Mouse (Mus musculus): Measurements from ENCODE around the gene Adamtsl1. TPM values are rescaled to one million over a fixed set of nuclear protein-coding genes. Genes with fewer than 3 reads are reported as not detected.

Gene Adamtsl1
- polyA plus RNA-seq, 1 experiment from 2014 or later, result 3.0 TPM

- WGBS, result 78% methylated on average over 6 of the region's 6 CpGs
- no peaks in the 10 kb centered on the region for H3K27me3 ChIP-seq (ENCODE audit: poor library complexity, severe bottlenecking)
- no peaks in the 10 kb centered on the region for H3K36me3 ChIP-seq (replicated peaks)
- no peak for DNase-seq (ENCODE audit: extremely low spot score, low spot score)
- peaks cover 9% of the 10 kb centered on the region; the same call in 1 of the 2 replicates for H3K9me3 ChIP-seq
- no peak overlapping the region for H3K4me3 ChIP-seq
- H3K4me1 ChIP-seq, result peaks cover 23% of the 10 kb centered on the region
- H3K27ac ChIP-seq, result no peak overlapping the region
These were observed 253.7 kb downstream of the Adamtsl1 start for GRCm38 (mm10) chr4:85767666-85768065.

GRCm38 (mm10) chr4:85768107-85768506, 254.1 kb downstream of the Adamtsl1 start:
- no peak for DNase-seq (ENCODE audit: extremely low spot score, low spot score)
- Histone ChIP-seq H3K36me3 (replicated peaks) (no peaks in the 10 kb centered on the region), H3K27me3 (ENCODE audit: poor library complexity, severe bottlenecking) (no peaks in the 10 kb centered on the region), H3K27ac (no peak overlapping the region), H3K4me1 (peaks cover 23% of the 10 kb centered on the region), H3K9me3 (peaks cover 9% of the 10 kb centered on the region; the same call in 1 of the 2 replicates), H3K4me3 (no peak overlapping the region)
- WGBS, result 52% methylated on average over 5 of the region's 5 CpGs

GRCm38 (mm10) chr4:85782511-85782910, 268.5 kb downstream of the Adamtsl1 start:
- DNase-seq (ENCODE audit: extremely low spot score, low spot score), result no peak
- Histone ChIP-seq H3K27me3 (ENCODE audit: poor library complexity, severe bottlenecking) (peaks cover 30% of the 10 kb centered on the region), H3K36me3 (replicated peaks) (no peaks in the 10 kb centered on the region), H3K4me3 (no peak overlapping the region), H3K27ac (no peak overlapping the region), H3K4me1 (peaks cover 33% of the 10 kb centered on the region), H3K9me3 (no peaks in the 10 kb centered on the region)
- 4% methylated on average over 5 of the region's 5 CpGs for WGBS

- Histone ChIP-seq H3K4me3 (no peak overlapping the region), H3K27ac (no peak overlapping the region), H3K36me3 (replicated peaks) (no peaks in the 10 kb centered on the region), H3K4me1 (peaks cover 33% of the 10 kb centered on the region), H3K27me3 (ENCODE audit: poor library complexity, severe bottlenecking) (peaks cover 29% of the 10 kb centered on the region), H3K9me3 (no peaks in the 10 kb centered on the region)
- 36% methylated on average over 6 of the region's 6 CpGs for WGBS
- no peak for DNase-seq (ENCODE audit: extremely low spot score, low spot score)
These were observed 269.9 kb downstream of the Adamtsl1 start for GRCm38 (mm10) chr4:85783768-85784379.

- Histone ChIP-seq H3K36me3 (replicated peaks) (no peaks in the 10 kb centered on the region), H3K4me1 (peaks cover 33% of the 10 kb centered on the region), H3K27me3 (ENCODE audit: poor library complexity, severe bottlenecking) (peaks cover 26% of the 10 kb centered on the region), H3K9me3 (no peaks in the 10 kb centered on the region), H3K4me3 (no peak overlapping the region), H3K27ac (no peak overlapping the region)
- WGBS, result 50% methylated on average over 4 of the region's 4 CpGs
- DNase-seq (ENCODE audit: extremely low spot score, low spot score), result no peak
These were observed 270.5 kb downstream of the Adamtsl1 start for GRCm38 (mm10) chr4:85784428-85784827.

GRCm38 (mm10) chr4:85790226-85790625, 276.3 kb downstream of the Adamtsl1 start:
- Histone ChIP-seq H3K27me3 (ENCODE audit: poor library complexity, severe bottlenecking) (no peaks in the 10 kb centered on the region; the same call in 1 of the 2 replicates), H3K36me3 (replicated peaks) (no peaks in the 10 kb centered on the region), H3K4me1 (no peaks in the 10 kb centered on the region), H3K4me3 (no peak overlapping the region), H3K9me3 (no peaks in the 10 kb centered on the region), H3K27ac (no peak overlapping the region)
- WGBS, result 65% methylated on average over 2 of the region's 2 CpGs
- DNase-seq (ENCODE audit: extremely low spot score, low spot score), result no peak

GRCm38 (mm10) chr4:85801805-85802204, 287.8 kb downstream of the Adamtsl1 start:
- 5% methylated on average over 8 of the region's 8 CpGs for WGBS
- Histone ChIP-seq H3K27ac (no peak overlapping the region), H3K27me3 (ENCODE audit: poor library complexity, severe bottlenecking) (no peaks in the 10 kb centered on the region)

GRCm38 (mm10) chr4:85814418-85814817, 300.4 kb downstream of the Adamtsl1 start:
- DNase-seq (ENCODE audit: extremely low spot score, low spot score), result no peak
- no peaks in the 10 kb centered on the region for H3K4me1 ChIP-seq
- 84% methylated on average over 3 of the region's 3 CpGs for WGBS
- H3K36me3 ChIP-seq (replicated peaks), result no peaks in the 10 kb centered on the region
- no peaks in the 10 kb centered on the region for H3K9me3 ChIP-seq
- H3K27me3 ChIP-seq (ENCODE audit: poor library complexity, severe bottlenecking), result no peaks in the 10 kb centered on the region
- H3K4me3 ChIP-seq, result no peak overlapping the region
- H3K27ac ChIP-seq, result no peak overlapping the region

More at GRCm38 (mm10) chr4:85801805-85802204, 287.8 kb downstream of the Adamtsl1 start:
- H3K9me3 ChIP-seq, result no peaks in the 10 kb centered on the region
- peak; percentile 81 for DNase-seq (ENCODE audit: extremely low spot score, low spot score)
- no peaks in the 10 kb centered on the region for H3K4me1 ChIP-seq
- no peak overlapping the region for H3K4me3 ChIP-seq
- H3K36me3 ChIP-seq (replicated peaks), result no peaks in the 10 kb centered on the region

- 89% methylated on average over 2 of the region's 2 CpGs for WGBS
- Histone ChIP-seq H3K9me3 (no peaks in the 10 kb centered on the region), H3K4me1 (no peaks in the 10 kb centered on the region), H3K4me3 (no peak overlapping the region), H3K36me3 (replicated peaks) (no peaks in the 10 kb centered on the region), H3K27ac (no peak overlapping the region), H3K27me3 (ENCODE audit: poor library complexity, severe bottlenecking) (no peaks in the 10 kb centered on the region)
- DNase-seq (ENCODE audit: extremely low spot score, low spot score), result no peak
These were observed 304.5 kb downstream of the Adamtsl1 start for GRCm38 (mm10) chr4:85818504-85818903.

- H3K9me3 ChIP-seq, result no peaks in the 10 kb centered on the region
- no peaks in the 10 kb centered on the region for H3K27me3 ChIP-seq (ENCODE audit: poor library complexity, severe bottlenecking)
- no peaks in the 10 kb centered on the region for H3K4me1 ChIP-seq
- 81% methylated on average over 1 of the region's 1 CpGs for WGBS
- H3K36me3 ChIP-seq (replicated peaks), result no peaks in the 10 kb centered on the region
- H3K4me3 ChIP-seq, result no peak overlapping the region
- H3K27ac ChIP-seq, result no peak overlapping the region
- no peak for DNase-seq (ENCODE audit: extremely low spot score, low spot score)
These were observed 305.2 kb downstream of the Adamtsl1 start for GRCm38 (mm10) chr4:85819169-85819568.

- Histone ChIP-seq H3K4me3 (no peak overlapping the region), H3K4me1 (no peaks in the 10 kb centered on the region), H3K27me3 (ENCODE audit: poor library complexity, severe bottlenecking) (no peaks in the 10 kb centered on the region), H3K9me3 (no peaks in the 10 kb centered on the region), H3K27ac (no peak overlapping the region), H3K36me3 (replicated peaks) (no peaks in the 10 kb centered on the region)
- DNase-seq (ENCODE audit: extremely low spot score, low spot score), result no peak
- WGBS, result 41% methylated on average over 1 of the region's 1 CpGs
These were observed 305.9 kb downstream of the Adamtsl1 start for GRCm38 (mm10) chr4:85819921-85820320.

- Histone ChIP-seq H3K36me3 (replicated peaks) (no peaks in the 10 kb centered on the region), H3K9me3 (no peaks in the 10 kb centered on the region), H3K4me1 (no peaks in the 10 kb centered on the region), H3K4me3 (no peak overlapping the region), H3K27ac (no peak overlapping the region), H3K27me3 (ENCODE audit: poor library complexity, severe bottlenecking) (no peaks in the 10 kb centered on the region)
- 76% methylated on average over 8 of the region's 8 CpGs for WGBS
- no peak for DNase-seq (ENCODE audit: extremely low spot score, low spot score)
These were observed 310.2 kb downstream of the Adamtsl1 start for GRCm38 (mm10) chr4:85823952-85824704.

- H3K4me1 ChIP-seq, result no peaks in the 10 kb centered on the region
- DNase-seq (ENCODE audit: extremely low spot score, low spot score), result no peak
- H3K27ac ChIP-seq, result no peak overlapping the region
- H3K4me3 ChIP-seq, result no peak overlapping the region
- no peaks in the 10 kb centered on the region for H3K9me3 ChIP-seq
- no peaks in the 10 kb centered on the region for H3K27me3 ChIP-seq (ENCODE audit: poor library complexity, severe bottlenecking)
- 73% methylated on average over 1 of the region's 1 CpGs for WGBS
- H3K36me3 ChIP-seq (replicated peaks), result no peaks in the 10 kb centered on the region
These were observed 310.7 kb downstream of the Adamtsl1 start for GRCm38 (mm10) chr4:85824705-85825085.
